Mouse (Mus musculus) hindbrain, embryonic 12.5 days (tissue): ENCODE data around the gene Lyst. TPM values are rescaled to one million over a fixed set of nuclear protein-coding genes. Genes with fewer than 3 reads are reported as not detected.
"Not testable (repeated sequence)": the region's sequence is repeated elsewhere in the genome, so short reads cannot be mapped to it uniquely, and the experiment has no call there.

ENCODE experiments used
- ATAC-seq: fragments of 200-750 bp; cut with Nextera tagmentation; 2 replicates; pipeline ENCODE4 v1.8.0; 2017; ENCODE audit warnings: moderate TSS enrichment; ENCODE audit not compliant: low FRiP score
- H3K27ac ChIP-seq: fragments of 300-500 bp; sonication (generic); 2 replicates; pipeline ENCODE4 v1.5.1; 2016; ENCODE audit warnings: mild to moderate bottlenecking
- H3K27me3 ChIP-seq: fragments of 300-500 bp; sonication (generic); 2 replicates; pipeline ENCODE4 v1.6.1; 2016; ENCODE audit warnings: mild to moderate bottlenecking
- H3K36me3 ChIP-seq: fragments of 300-500 bp; sonication (generic); 2 replicates; pipeline ENCODE4 v1.6.1; 2016; ENCODE audit warnings: mild to moderate bottlenecking
- H3K4me1 ChIP-seq: fragments of 300-500 bp; sonication (generic); 2 replicates; pipeline ENCODE4 v1.6.1; 2016
- H3K4me2 ChIP-seq: fragments of 300-500 bp; sonication (generic); replicated peaks from 2 replicates; pipeline ENCODE4 v1.6.1; 2016; ENCODE audit warnings: mild to moderate bottlenecking
- H3K4me3 ChIP-seq: fragments of 300-500 bp; sonication (generic); 2 replicates; pipeline ENCODE4 v1.5.1; 2016; ENCODE audit warnings: mild to moderate bottlenecking
- H3K9ac ChIP-seq: fragments of 300-500 bp; sonication (generic); 2 replicates; pipeline ENCODE4 v1.6.1; 2016; ENCODE audit warnings: mild to moderate bottlenecking, moderate library complexity
- H3K9me3 ChIP-seq: fragments of 300-500 bp; sonication (generic); replicated peaks from 2 replicates; pipeline ENCODE4 v1.6.1; 2016; ENCODE audit warnings: mild to moderate bottlenecking
- WGBS: fragments of 180-500 bp; shearing (Covaris S2); methylation state at CpG from one replicate; pipeline ENCODE4 v1.1.7; 2016; 5-methylcytosine and 5-hydroxymethylcytosine counted together
- polyA plus RNA-seq: library from polyadenylated mRNA; unstranded; fragments of >200 nt; fragmentation: Nextera tagmentation; extraction: Ambion mirVana; gene quantifications from 2 replicates; pipeline ENCODE4 v1.2.1, GENCODE M21; 2016

Gene Lyst
- polyA plus RNA-seq, 1 experiment from 2014 or later, result 3.2 TPM

- H3K4me1 ChIP-seq, result no peaks in the 10 kb centered on the region
- ATAC-seq, result no peak
- no peaks in the 10 kb centered on the region for H3K9me3 ChIP-seq
- no peak overlapping the region for H3K27ac ChIP-seq
- no peak overlapping the region for H3K9ac ChIP-seq
- no peaks in the 10 kb centered on the region for H3K27me3 ChIP-seq
- H3K36me3 ChIP-seq, result 0 out of 2 replicates have a peak, but pooled peaks cover 8% of the 10 kb centered on the region
- H3K4me2 ChIP-seq, result no peak overlapping the region
- WGBS, result 61% methylated on average over 1 of the region's 1 CpGs
- H3K4me3 ChIP-seq, result no peak overlapping the region
Measured at GRCm38 (mm10) chr13:13612882-13613281, 22.7 kb downstream of the Lyst start.

- Histone ChIP-seq H3K36me3 (0 out of 2 replicates have a peak, but pooled peaks cover 8% of the 10 kb centered on the region), H3K27ac (no peak overlapping the region), H3K4me2 (no peak overlapping the region), H3K9me3 (no peaks in the 10 kb centered on the region), H3K9ac (no peak overlapping the region), H3K27me3 (no peaks in the 10 kb centered on the region), H3K4me3 (no peak overlapping the region), H3K4me1 (no peaks in the 10 kb centered on the region)
- no peak for ATAC-seq
- WGBS, result 95% methylated on average over 4 of the region's 4 CpGs
Measured at GRCm38 (mm10) chr13:13614235-13614634, 24.0 kb downstream of the Lyst start.

- Histone ChIP-seq H3K27ac (no peak overlapping the region), H3K9me3 (no peaks in the 10 kb centered on the region), H3K9ac (no peak overlapping the region), H3K4me2 (no peak overlapping the region), H3K4me1 (no peaks in the 10 kb centered on the region), H3K27me3 (no peaks in the 10 kb centered on the region), H3K4me3 (no peak overlapping the region), H3K36me3 (0 out of 2 replicates have a peak, but pooled peaks cover 8% of the 10 kb centered on the region)
- no peak for ATAC-seq
- 78% methylated on average over 5 of the region's 5 CpGs for WGBS
Measured at GRCm38 (mm10) chr13:13621456-13621855, 31.3 kb downstream of the Lyst start.

- Histone ChIP-seq H3K4me2 (no peak overlapping the region), H3K4me3 (no peak overlapping the region), H3K9ac (no peak overlapping the region), H3K27me3 (no peaks in the 10 kb centered on the region), H3K4me1 (no peaks in the 10 kb centered on the region), H3K36me3 (0 out of 2 replicates have a peak, but pooled peaks cover 1% of the 10 kb centered on the region), H3K9me3 (no peaks in the 10 kb centered on the region), H3K27ac (no peak overlapping the region)
- 89% methylated on average over 3 of the region's 3 CpGs for WGBS
- ATAC-seq, result no peak
Measured at GRCm38 (mm10) chr13:13622565-13622964, 32.4 kb downstream of the Lyst start.

GRCm38 (mm10) chr13:13633746-13634145 is 43.5 kb downstream of the Lyst start:
- Histone ChIP-seq H3K4me2 (no peak overlapping the region), H3K27ac (no peak overlapping the region), H3K36me3 (0 out of 2 replicates have a peak, but pooled peaks cover 5% of the 10 kb centered on the region), H3K4me3 (no peak overlapping the region), H3K27me3 (no peaks in the 10 kb centered on the region), H3K4me1 (no peaks in the 10 kb centered on the region), H3K9me3 (no peaks in the 10 kb centered on the region), H3K9ac (no peak overlapping the region)
- no peak for ATAC-seq
- WGBS, result 88% methylated on average over 1 of the region's 1 CpGs

- Histone ChIP-seq H3K9ac (no peak overlapping the region), H3K4me3 (no peak overlapping the region), H3K4me2 (no peak overlapping the region), H3K4me1 (no peaks in the 10 kb centered on the region), H3K36me3 (0 out of 2 replicates have a peak, but pooled peaks cover 5% of the 10 kb centered on the region), H3K9me3 (no peaks in the 10 kb centered on the region), H3K27me3 (no peaks in the 10 kb centered on the region), H3K27ac (no peak overlapping the region)
- WGBS, result 54% methylated on average over 7 of the region's 7 CpGs
- ATAC-seq, result no peak
Measured at GRCm38 (mm10) chr13:13634706-13635105, 44.5 kb downstream of the Lyst start.

- no peak overlapping the region for H3K9ac ChIP-seq
- H3K4me3 ChIP-seq, result no peak overlapping the region
- no peak overlapping the region for H3K27ac ChIP-seq
- H3K27me3 ChIP-seq, result no peaks in the 10 kb centered on the region
- 0 out of 2 replicates have a peak, but pooled peaks cover 5% of the 10 kb centered on the region for H3K36me3 ChIP-seq
- no peak for ATAC-seq
- H3K4me1 ChIP-seq, result no peaks in the 10 kb centered on the region
- no peaks in the 10 kb centered on the region for H3K9me3 ChIP-seq
- H3K4me2 ChIP-seq, result no peak overlapping the region
- 70% methylated on average over 12 of the region's 12 CpGs for WGBS
Measured at GRCm38 (mm10) chr13:13635224-13635623, 45.0 kb downstream of the Lyst start.

GRCm38 (mm10) chr13:13637577-13637976 is 47.4 kb downstream of the Lyst start:
- ATAC-seq, result no peak

GRCm38 (mm10) chr13:13637981-13638380 is 47.8 kb downstream of the Lyst start:
- 85% methylated on average over 6 of the region's 6 CpGs for WGBS
- no peaks in the 10 kb centered on the region for H3K9me3 ChIP-seq
- H3K9ac ChIP-seq, result no peak overlapping the region
- no peak overlapping the region for H3K27ac ChIP-seq
- no peaks in the 10 kb centered on the region for H3K27me3 ChIP-seq
- H3K4me1 ChIP-seq, result no peaks in the 10 kb centered on the region
- H3K36me3 ChIP-seq, result 0 out of 2 replicates have a peak, but pooled peaks cover 5% of the 10 kb centered on the region
- H3K4me2 ChIP-seq, result no peak overlapping the region
- no peak for ATAC-seq
- no peak overlapping the region for H3K4me3 ChIP-seq

More at GRCm38 (mm10) chr13:13637577-13637976, 47.4 kb downstream of the Lyst start:
- Histone ChIP-seq H3K9ac (no peak overlapping the region), H3K4me3 (no peak overlapping the region), H3K27ac (no peak overlapping the region), H3K4me1 (no peaks in the 10 kb centered on the region), H3K4me2 (no peak overlapping the region), H3K36me3 (0 out of 2 replicates have a peak, but pooled peaks cover 5% of the 10 kb centered on the region), H3K27me3 (no peaks in the 10 kb centered on the region), H3K9me3 (no peaks in the 10 kb centered on the region)
- 85% methylated on average over 3 of the region's 3 CpGs for WGBS

GRCm38 (mm10) chr13:13638725-13639124 is 48.5 kb downstream of the Lyst start:
- Histone ChIP-seq H3K9ac (no peak overlapping the region), H3K9me3 (no peaks in the 10 kb centered on the region), H3K4me1 (no peaks in the 10 kb centered on the region), H3K36me3 (0 out of 2 replicates have a peak, but pooled peaks cover 5% of the 10 kb centered on the region), H3K27me3 (no peaks in the 10 kb centered on the region), H3K4me3 (no peak overlapping the region), H3K27ac (no peak overlapping the region), H3K4me2 (no peak overlapping the region)
- 38% methylated on average over 4 of the region's 4 CpGs for WGBS
- no peak for ATAC-seq

GRCm38 (mm10) chr13:13647296-13647695 is 57.1 kb downstream of the Lyst start:
- Histone ChIP-seq H3K9ac (no peak overlapping the region), H3K36me3 (no peaks in the 10 kb centered on the region), H3K4me2 (no peak overlapping the region), H3K27ac (no peak overlapping the region), H3K27me3 (no peaks in the 10 kb centered on the region), H3K4me3 (no peak overlapping the region), H3K4me1 (no peaks in the 10 kb centered on the region), H3K9me3 (no peaks in the 10 kb centered on the region)
- 53% methylated on average over 3 of the region's 3 CpGs for WGBS
- ATAC-seq, result no peak

- no peak for ATAC-seq
- no peaks in the 10 kb centered on the region for H3K9me3 ChIP-seq
- 0 out of 2 replicates have a peak, but pooled peaks cover 4% of the 10 kb centered on the region for H3K36me3 ChIP-seq
- H3K27me3 ChIP-seq, result no peaks in the 10 kb centered on the region
- WGBS, result 95% methylated on average over 3 of the region's 3 CpGs
- H3K27ac ChIP-seq, result no peak overlapping the region
- no peak overlapping the region for H3K4me2 ChIP-seq
- no peak overlapping the region for H3K4me3 ChIP-seq
- no peak overlapping the region for H3K9ac ChIP-seq
- H3K4me1 ChIP-seq, result no peaks in the 10 kb centered on the region
Measured at GRCm38 (mm10) chr13:13655453-13655852, 65.3 kb downstream of the Lyst start.

- not testable (repeated sequence) for H3K4me2 ChIP-seq, ATAC-seq
Measured at GRCm38 (mm10) chr13:13666103-13666502, 75.9 kb downstream of the Lyst start.

More at GRCm38 (mm10) chr13:13666103-13666502, 75.9 kb downstream of the Lyst start:
- H3K4me3 ChIP-seq, H3K9me3 ChIP-seq, H3K4me1 ChIP-seq, H3K27ac ChIP-seq, H3K36me3 ChIP-seq, H3K27me3 ChIP-seq, H3K9ac ChIP-seq: not testable (repeated sequence)
- WGBS, result 79% methylated on average over 2 of the region's 2 CpGs
